Mouse (Mus musculus) forebrain, embryonic 11.5 days (tissue): ENCODE measurements around the gene Gm49366. TPM values are rescaled to one million over a fixed set of nuclear protein-coding genes. Genes with fewer than 3 reads are reported as not detected.
"Not testable (repeated sequence)": the region's sequence is repeated elsewhere in the genome, so short reads cannot be mapped to it uniquely, and the experiment has no call there.

Experiments
- ATAC-seq: fragments of 200-750 bp; cut with Nextera tagmentation; replicated peaks from 2 replicates; pipeline ENCODE4 v1.8.0; 2017; ENCODE audit warnings: moderate TSS enrichment; ENCODE audit not compliant: low FRiP score
- DNase-seq: peaks from one replicate; pipeline ENCODE4 v3.0.0-alpha.2; 2017; ENCODE audit warnings: low spot score
- H3K27ac ChIP-seq: fragments of 300-500 bp; sonication (generic); 2 replicates; pipeline ENCODE4 v1.5.1; 2014; ENCODE audit warnings: low read depth, low read length
- H3K27me3 ChIP-seq: fragments of 300-500 bp; sonication (generic); 2 replicates; pipeline ENCODE4 v1.6.1; 2014; ENCODE audit warnings: mild to moderate bottlenecking, low read length, mixed read lengths; ENCODE audit not compliant: control insufficient read depth, insufficient read depth
- H3K36me3 ChIP-seq: fragments of 300-500 bp; sonication (generic); 2 replicates; pipeline ENCODE4 v1.6.1; 2014; ENCODE audit warnings: mild to moderate bottlenecking, low read length, moderate library complexity, mixed read lengths; ENCODE audit not compliant: control insufficient read depth, insufficient read depth
- H3K4me1 ChIP-seq: fragments of 300-500 bp; sonication (generic); replicated peaks from 2 replicates; pipeline ENCODE4 v1.6.1; 2014; ENCODE audit warnings: low read length, mixed read lengths; ENCODE audit not compliant: control insufficient read depth, insufficient read depth
- H3K4me2 ChIP-seq: fragments of 300-500 bp; sonication (generic); 2 replicates; pipeline ENCODE4 v1.6.1; 2014; ENCODE audit warnings: low read depth, mild to moderate bottlenecking, low read length, moderate library complexity, mixed read lengths; ENCODE audit not compliant: severe bottlenecking
- H3K4me3 ChIP-seq: fragments of 300-500 bp; sonication (generic); 2 replicates; pipeline ENCODE4 v1.5.1; 2014; ENCODE audit warnings: low read depth, low read length
- H3K9ac ChIP-seq: fragments of 300-500 bp; sonication (generic); 2 replicates; pipeline ENCODE4 v1.6.1; 2014; ENCODE audit warnings: low read length
- H3K9me3 ChIP-seq: fragments of 300-500 bp; sonication (generic); 2 replicates; pipeline ENCODE4 v1.6.1; 2016; ENCODE audit warnings: low read length, mixed read lengths; ENCODE audit not compliant: control insufficient read depth
- WGBS: fragments of 180-500 bp; shearing (Covaris S2); extraction: QIAGEN DNeasy Blood & Tissue Kit; methylation state at CpG from one replicate; pipeline ENCODE4 v1.1.7; 2014; 5-methylcytosine and 5-hydroxymethylcytosine counted together
- polyA plus RNA-seq: library from polyadenylated mRNA; unstranded; fragments of >200 nt; fragmentation: Nextera tagmentation; extraction: Ambion mirVana; gene quantifications from 2 replicates; pipeline ENCODE4 v1.2.1, GENCODE M21; 2014

Gm49366 gene
- polyA plus RNA-seq, result not detected in 2 replicates

DNA sequence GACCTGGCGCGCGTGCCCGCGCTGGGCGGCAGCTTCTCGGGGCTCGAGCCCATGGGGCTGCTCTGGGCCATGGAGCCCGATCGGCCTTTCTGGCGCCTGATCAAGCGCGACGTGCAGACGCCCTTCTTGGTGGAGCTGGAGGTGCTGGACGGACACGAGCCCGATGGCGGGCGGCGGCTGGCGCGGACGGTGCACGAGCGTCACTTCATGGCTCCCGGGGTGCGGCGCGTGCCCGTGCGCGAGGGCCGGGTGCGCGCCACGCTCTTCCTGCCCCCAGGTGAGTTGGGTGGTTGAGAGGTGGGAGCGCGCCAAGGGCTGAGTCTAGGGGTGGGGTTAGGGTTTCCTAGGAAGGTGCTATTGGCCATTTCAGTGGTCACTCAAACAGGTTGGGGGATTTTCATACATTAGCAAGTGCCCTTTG lies at the start of gene Gm49366:
Gene Gm49366 (plus strand): TSS at position 245 of the 421 bp plus-strand sequence.
- not testable (repeated sequence) for H3K27me3 ChIP-seq, ATAC-seq, H3K4me1 ChIP-seq, H3K36me3 ChIP-seq, H3K27ac ChIP-seq, H3K9me3 ChIP-seq
- 2% methylated on average over 39 of the region's 39 CpGs for WGBS
- Histone ChIP-seq H3K4me3 (peak within 1 kb of the TSS; percentile 35), H3K4me2 (peak within 1 kb of the TSS; percentile 54), H3K9ac (peak within 1 kb of the TSS; percentile 49; the same call in 1 of the 2 replicates)
- peak; percentile 56 for DNase-seq

DNA sequence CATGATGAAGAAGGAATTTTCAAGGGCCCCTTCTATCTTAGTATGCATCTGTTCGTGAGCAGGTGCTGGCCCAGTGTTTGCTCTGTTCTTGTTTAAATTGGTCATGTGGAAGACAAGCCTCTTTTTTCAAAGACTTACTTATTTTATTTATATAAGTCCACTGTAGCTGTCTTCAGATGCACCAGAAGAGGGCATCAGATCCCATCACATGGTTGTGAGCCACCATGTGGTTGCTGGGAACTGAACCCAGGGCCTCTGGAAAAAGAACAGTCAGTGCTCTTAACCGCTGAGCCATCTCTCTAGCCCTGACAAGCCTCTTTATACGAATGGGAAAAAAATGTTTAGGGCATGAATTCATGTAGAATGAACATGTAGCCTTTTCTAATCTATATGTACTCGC lies 49.4 kb upstream of the Gm49366 start:
- Histone ChIP-seq H3K4me1 (0 out of 2 replicates have a peak, but pooled peaks cover 3% of the 10 kb centered on the region), H3K4me2 (no peak overlapping the region)
- 94% methylated on average over 4 of the region's 4 CpGs for WGBS

DNA sequence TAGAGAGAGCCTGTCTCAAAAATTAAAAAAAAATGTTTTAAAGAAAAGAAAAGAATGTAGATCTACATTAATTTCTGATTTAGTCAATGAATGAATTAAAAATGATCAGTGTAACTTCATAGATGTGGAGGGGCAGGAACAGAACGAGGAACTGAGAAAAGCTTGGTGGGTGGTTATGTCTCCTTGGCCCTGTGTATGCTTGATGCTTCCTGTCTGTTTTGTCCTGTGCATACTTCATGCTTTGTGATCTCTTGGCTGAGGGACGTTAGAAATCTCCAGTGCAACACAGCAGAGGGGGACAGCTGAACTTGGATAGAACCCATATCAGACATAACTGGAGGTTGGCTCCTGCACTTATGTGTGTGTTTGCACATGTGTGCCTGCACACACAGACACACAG lies 41.5 kb upstream of the Gm49366 start:
- DNase-seq (no peak), ATAC-seq (no peak)
- H3K27ac ChIP-seq, result no peak overlapping the region
- no peaks in the 10 kb centered on the region; the same call in 1 of the 2 replicates for H3K9me3 ChIP-seq
- no peak overlapping the region for H3K4me3 ChIP-seq
- H3K4me2 ChIP-seq, result no peak overlapping the region
- no peak overlapping the region for H3K9ac ChIP-seq
- no peaks in the 10 kb centered on the region for H3K36me3 ChIP-seq
- no peaks in the 10 kb centered on the region for H3K27me3 ChIP-seq
- 64% methylated on average over 2 of the region's 2 CpGs for WGBS
- H3K4me1 ChIP-seq, result no peaks in the 10 kb centered on the region

More for the DNA sequence above, 49.4 kb upstream of the Gm49366 start:
- Histone ChIP-seq H3K9ac (no peak overlapping the region), H3K27ac (no peak overlapping the region), H3K4me3 (no peak overlapping the region), H3K9me3 (no peaks in the 10 kb centered on the region), H3K27me3 (no peaks in the 10 kb centered on the region), H3K36me3 (no peaks in the 10 kb centered on the region)
- DNase-seq, result no peak
- no peak for ATAC-seq

DNA sequence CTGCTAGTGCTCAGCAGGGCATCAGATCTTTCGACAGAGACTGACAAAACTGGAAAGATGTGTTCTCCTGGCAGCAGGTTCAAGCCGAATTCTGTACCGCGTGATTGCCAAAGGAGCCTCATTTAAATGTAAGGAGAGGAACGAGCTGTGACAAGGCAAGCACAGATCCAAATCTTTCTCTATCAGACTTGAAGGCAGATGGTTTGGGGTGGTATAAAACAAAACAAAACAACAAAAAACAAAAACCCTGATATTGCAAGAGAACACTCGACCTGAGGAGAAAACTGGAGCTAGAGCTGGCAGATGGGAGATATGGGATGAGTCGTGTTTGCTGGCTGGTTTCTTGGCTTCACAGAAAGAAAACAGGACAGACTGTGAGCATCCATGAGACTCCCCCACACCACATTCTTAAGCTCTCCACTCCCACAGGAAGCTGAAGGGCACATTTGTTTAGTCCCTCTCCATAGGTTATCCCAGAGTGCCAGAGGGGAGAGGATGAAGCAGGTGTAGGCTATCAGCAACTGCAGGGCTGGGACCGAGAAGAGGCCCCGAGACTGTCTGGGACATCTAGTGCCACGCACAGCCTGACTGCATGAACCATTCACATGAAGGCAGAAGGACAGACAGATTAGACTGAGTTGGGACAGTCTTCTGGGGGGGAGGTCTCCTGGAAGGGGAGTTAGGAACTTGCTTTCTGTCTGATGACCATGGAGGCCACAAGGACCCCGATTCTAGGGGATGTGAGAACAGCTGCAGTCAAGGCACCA lies 40.2 kb upstream of the Gm49366 start:
- H3K9me3 ChIP-seq, result no peaks in the 10 kb centered on the region; the same call in 1 of the 2 replicates
- H3K4me2 ChIP-seq, result no peak overlapping the region
- H3K4me3 ChIP-seq, result no peak overlapping the region
- no peak overlapping the region for H3K9ac ChIP-seq
- H3K4me1 ChIP-seq, result no peaks in the 10 kb centered on the region
- ATAC-seq, result no peak
- no peak overlapping the region for H3K27ac ChIP-seq
- DNase-seq, result no peak
- no peaks in the 10 kb centered on the region for H3K27me3 ChIP-seq
- no peaks in the 10 kb centered on the region for H3K36me3 ChIP-seq
- 73% methylated on average over 11 of the region's 11 CpGs for WGBS

DNA sequence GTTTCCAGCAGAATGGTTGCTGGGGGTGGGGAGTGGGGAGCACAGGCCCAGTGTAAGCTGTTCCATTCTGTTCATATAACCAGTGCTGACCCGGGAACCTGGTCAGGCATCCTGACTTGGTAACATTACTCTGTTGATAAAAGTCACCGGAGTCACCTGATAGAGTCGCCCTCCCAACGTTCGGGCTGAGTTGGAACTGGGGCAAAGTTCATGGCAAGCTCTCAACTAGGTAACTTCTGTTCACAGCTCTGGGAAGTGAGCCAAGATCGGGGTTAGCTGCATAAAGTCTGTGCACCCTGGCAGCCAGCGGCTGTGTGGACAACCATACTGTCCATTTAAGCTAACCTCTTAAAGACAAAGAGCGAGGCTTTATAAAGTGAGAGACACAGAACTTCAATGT lies 39.5 kb upstream of the Gm49366 start:
- H3K9ac ChIP-seq, ATAC-seq, DNase-seq, H3K4me3 ChIP-seq, H3K27me3 ChIP-seq, H3K36me3 ChIP-seq, H3K27ac ChIP-seq, H3K9me3 ChIP-seq, H3K4me1 ChIP-seq, H3K4me2 ChIP-seq: not testable (repeated sequence)
- WGBS, result 83% methylated on average over 8 of the region's 8 CpGs

DNA sequence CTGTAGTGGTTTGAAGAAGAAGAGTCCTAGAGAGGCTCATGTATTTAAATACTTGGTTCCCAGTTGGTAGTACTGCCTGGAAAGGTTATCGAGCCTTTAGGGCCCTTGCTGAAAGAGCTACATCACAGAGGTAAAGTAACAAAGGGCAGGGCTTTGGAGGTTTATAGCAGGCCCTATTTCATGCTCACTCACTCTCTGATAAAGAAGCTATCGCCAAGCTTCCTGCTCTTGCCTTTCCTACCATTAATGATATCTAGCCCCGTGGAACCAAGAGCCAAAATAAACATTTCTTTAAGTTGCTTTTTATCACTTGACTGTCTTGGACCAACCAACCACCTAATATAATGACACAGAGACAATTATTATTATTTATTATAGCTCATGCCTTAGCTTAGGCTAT lies 38.3 kb upstream of the Gm49366 start:
- DNase-seq, result no peak
- 91% methylated on average over 3 of the region's 3 CpGs for WGBS
- Histone ChIP-seq H3K27me3 (no peaks in the 10 kb centered on the region), H3K9me3 (no peaks in the 10 kb centered on the region; the same call in 1 of the 2 replicates), H3K4me1 (no peaks in the 10 kb centered on the region), H3K27ac (no peak overlapping the region), H3K4me3 (no peak overlapping the region), H3K9ac (no peak overlapping the region), H3K36me3 (no peaks in the 10 kb centered on the region), H3K4me2 (no peak overlapping the region)
- no peak for ATAC-seq

DNA sequence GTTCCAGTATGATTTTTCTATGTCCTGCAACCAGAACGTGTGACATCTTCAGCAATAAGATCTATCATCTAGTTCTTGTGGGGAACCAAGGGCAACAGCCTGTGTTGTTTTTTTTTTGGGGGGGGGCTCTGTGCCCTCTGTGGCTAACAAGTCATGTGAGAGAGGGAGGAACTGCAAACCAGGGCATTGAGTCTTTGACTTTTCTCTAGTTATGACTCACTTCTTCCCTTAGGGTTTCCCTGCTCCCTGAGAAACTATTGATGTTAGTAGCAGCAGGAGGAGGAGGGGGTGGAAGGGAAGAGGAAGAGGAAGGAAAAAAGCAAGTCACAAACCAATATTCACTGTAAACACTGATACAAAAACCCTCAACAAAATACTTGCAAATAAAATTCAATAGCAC lies 34.9 kb upstream of the Gm49366 start:
- H3K27me3 ChIP-seq, result no peaks in the 10 kb centered on the region
- DNase-seq (no peak), ATAC-seq (no peak)
- no peak overlapping the region for H3K27ac ChIP-seq
- H3K9ac ChIP-seq, result no peak overlapping the region
- no peaks in the 10 kb centered on the region; the same call in 1 of the 2 replicates for H3K9me3 ChIP-seq
- no peak overlapping the region for H3K4me3 ChIP-seq
- no peaks in the 10 kb centered on the region for H3K36me3 ChIP-seq
- WGBS, result 92% methylated on average over 1 of the region's 1 CpGs
- no peaks in the 10 kb centered on the region; the same call in 1 of the 2 replicates for H3K4me1 ChIP-seq
- no peak overlapping the region for H3K4me2 ChIP-seq

DNA sequence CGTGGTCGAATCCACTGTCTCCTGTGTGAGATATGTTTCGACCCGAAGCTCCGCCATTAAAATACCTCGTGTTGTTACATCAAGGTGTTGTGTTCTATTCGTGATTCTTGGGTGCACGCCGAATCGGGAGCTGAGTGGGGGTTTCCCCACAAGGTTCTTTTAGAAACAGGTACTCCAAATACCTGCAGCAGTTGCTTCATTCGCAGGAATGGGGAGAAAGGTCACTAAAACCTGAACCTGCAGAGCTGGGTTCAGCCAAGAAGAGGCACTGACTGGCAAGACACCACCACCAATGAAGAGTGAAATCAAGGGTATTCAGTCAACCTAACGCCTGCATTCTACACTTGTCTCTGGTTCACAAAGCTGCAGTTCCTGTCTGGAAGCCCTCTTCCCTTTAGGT lies 30.5 kb upstream of the Gm49366 start:
- Histone ChIP-seq H3K9me3 (no peaks in the 10 kb centered on the region), H3K36me3 (no peaks in the 10 kb centered on the region), H3K4me3 (no peak overlapping the region), H3K4me1 (peaks cover 11% of the 10 kb centered on the region; the same call in 1 of the 2 replicates), H3K4me2 (no peak overlapping the region), H3K27me3 (no peaks in the 10 kb centered on the region), H3K9ac (no peak overlapping the region; the same call in 1 of the 2 replicates), H3K27ac (no peak overlapping the region)
- DNase-seq, result no peak
- no peak for ATAC-seq
- 95% methylated on average over 12 of the region's 12 CpGs for WGBS
